Mouse (Mus musculus) right cerebral cortex, postnatal 14 days (tissue): ENCODE measurements around the gene Tox4.
"Not testable (repeated sequence)": the region's sequence is repeated elsewhere in the genome, so short reads cannot be mapped to it uniquely, and the experiment has no call there.

Experiments used
- DNase-seq: peaks from one replicate; pipeline ENCODE4 v3.0.0; 2022

Gene Tox4

DNA sequence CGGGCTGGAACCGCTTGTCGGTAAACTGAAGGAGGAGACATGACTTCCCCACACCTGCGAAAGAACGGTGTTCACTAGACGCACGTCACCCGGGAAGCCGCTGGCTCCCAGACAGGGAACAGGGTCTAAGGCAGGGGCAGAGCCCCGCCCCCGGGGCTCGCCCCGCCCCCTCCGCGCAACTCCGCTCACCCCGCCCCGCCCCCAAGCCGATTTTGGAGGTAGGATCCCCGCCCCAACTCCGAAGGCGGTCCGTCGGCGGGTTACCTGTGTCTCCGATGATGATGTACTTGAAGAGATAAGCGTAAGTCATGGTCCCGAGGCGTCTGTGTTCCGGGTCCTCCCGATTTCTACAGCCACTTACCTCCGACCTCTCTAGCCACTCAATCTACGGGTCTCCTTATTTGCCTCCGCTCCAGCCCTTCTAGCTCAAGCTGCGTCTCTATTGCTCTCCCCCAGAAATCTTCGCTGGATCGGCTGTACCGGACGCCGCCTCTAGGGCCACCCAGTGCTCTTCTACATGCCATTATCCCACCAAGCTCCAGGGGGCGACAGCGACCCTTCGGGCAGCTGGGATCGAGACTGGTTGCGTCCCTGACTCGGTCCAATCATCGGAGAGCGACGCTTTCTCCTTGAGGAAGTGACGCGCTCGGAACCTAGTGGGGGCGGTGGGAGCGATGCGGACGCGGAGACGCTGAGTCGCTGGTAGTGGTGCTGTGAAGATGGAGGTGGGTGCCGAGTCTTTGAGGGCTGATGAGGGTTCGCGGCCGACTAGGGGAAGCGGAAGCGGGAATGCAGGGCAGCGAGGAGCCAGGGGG is at the start of gene Tox4, which contains the start of gene Rab2b:
TSS of gene Tox4 (plus strand) at position 215 of the 815 bp plus-strand sequence.
TSS of gene Rab2b (minus strand) at position 614 of the 815 bp plus-strand sequence.
- peak; percentile 97 for DNase-seq

DNA sequence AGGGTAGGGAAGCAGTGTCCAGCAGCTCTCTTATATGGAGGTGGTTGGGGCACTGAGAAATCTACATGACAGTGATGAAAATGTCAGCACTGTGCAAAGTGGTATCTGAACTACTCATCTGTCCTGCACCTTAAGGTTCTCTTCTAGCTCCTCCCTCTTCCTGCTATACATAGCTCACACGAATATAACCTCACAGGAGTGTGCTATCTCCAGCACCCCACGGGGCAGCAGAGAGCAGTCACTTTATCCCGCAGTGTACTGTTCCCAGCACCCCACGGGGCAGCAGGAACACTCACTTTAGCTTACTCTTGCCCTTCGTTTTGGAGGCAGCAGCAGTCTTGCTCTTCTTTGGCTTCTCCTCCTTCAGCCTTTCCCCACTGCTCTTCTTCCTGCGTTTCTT is 46.7 kb upstream of the Tox4 start:
- DNase-seq: no peak

DNA sequence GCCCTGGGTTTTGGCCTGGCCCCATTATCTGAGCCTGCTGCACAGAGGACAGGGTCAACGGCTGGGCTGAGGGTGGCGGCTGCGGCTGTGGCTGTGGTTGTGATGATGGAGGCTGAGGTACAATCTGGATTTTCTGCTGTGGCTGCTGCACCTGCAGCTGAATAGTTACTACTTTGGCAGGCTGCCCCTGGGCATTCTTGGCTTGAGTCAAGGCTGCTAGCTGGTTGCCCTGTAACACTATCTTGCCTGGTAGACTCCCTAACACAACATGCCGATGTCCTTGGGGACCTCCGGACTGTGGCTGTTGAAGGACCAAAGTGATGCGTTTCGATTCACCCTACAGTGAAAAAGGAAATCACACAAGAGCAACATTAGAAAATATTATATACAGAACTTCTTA is 43.8 kb upstream of the Tox4 start:
- no peak for DNase-seq

DNA sequence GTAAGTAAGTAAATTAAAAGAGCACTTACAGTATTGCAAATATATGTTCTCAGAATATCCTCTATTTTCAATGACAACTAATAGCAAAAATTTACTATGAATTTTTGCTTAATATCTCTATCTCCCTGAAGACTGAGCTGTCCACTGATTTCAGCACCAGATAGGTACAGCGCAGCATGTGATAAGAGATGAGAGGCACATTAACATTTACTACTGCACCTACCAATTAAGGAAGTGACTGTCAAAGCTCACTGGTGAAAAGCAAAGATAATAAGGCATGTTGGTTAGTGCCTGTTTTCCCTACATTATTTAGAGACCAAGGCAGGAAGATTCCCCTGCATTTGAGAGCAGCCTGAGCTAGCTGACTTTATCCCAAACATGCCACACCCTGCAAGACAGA is 42.7 kb upstream of the Tox4 start:
- no peak for DNase-seq

- peak; percentile 99 for DNase-seq
These were observed 34.8 kb upstream of the Tox4 start for GRCm38 (mm10) chr14:52244041-52244689.

- no peak for DNase-seq
These were observed 34.3 kb upstream of the Tox4 start for GRCm38 (mm10) chr14:52244690-52245042.

GRCm38 (mm10) chr14:52246129-52246528 is 32.8 kb upstream of the Tox4 start:
- no peak for DNase-seq

DNA sequence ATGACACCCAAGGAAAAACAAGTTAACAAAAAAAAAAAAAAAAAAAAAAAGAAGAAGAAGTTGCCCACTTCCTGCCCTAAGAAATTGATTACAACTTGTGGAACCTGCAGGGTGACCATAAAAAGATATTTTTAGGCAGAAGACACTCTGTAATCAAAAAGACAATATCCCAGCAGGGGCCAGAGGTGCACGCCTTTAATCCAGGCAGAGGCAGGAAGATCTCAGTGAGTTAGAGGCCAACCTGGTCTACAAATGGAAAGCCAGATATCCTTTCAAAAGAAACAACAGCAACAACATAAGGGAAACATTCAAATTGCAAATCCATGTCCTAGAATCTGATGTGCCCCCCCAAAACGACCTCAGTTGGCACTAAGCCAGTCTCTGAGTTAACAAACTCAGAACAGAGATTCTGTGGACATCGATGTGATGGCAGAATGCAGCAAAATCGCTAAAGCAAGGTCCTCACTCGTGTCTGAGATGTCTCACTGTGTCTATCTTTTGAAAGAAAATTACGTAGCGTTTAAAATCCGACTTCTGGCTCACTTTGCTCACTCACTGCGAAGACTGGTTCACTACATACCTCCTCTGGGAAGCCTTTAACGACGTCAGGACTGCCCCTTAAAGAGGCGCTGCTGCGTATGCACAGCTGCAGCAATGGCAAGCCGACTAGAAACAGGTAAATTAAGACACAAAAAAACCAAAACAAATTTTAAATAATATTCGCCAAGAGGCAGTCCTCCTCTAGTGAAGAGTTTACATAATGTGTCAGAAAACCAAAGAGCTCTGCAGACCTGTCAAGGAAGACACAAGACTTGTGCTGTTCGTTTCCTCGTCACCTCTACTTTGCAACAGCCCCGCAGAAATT is 22.4 kb upstream of the Tox4 start:
- no peak for DNase-seq

DNA sequence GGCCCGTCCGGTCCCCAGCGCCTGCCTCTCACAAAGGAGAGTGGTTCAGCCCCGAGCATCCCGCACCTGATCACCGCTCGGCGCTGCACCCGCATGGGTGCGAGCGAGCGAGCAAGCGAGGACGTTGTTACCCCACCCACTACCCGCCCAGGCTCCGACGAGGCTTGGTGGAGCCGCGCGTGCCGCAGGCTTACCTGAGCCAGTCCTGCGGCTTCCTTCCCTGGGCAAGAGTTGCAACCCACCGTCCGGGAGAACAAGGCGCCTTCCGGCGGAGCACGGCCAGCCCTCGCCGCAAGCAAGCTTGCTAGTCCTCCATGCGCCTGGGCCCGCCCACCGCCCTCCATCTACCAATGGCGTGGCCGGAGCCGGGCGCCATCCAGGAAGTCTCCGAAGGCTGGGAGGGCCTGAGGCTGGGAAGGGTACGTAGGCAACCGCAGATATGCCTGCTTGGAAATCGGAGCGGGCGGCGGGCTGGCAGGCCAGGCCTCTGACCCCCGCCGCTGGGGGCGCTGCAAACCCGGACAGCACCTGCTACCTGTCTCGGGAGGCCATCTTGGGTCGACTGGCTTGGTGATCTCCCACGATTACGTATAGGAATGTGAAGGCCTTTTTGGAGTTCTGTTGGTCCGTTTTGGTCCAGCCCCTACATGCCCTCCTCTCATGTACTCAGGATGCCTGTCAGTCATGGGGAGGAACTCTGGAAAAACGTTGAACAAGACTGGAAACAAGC is 21.3 kb upstream of the Tox4 start, which contains the start of gene Chd8:
TSS of gene Chd8 (minus strand) at position 297 of the 730 bp plus-strand sequence.
- peak; percentile 97 for DNase-seq

DNA sequence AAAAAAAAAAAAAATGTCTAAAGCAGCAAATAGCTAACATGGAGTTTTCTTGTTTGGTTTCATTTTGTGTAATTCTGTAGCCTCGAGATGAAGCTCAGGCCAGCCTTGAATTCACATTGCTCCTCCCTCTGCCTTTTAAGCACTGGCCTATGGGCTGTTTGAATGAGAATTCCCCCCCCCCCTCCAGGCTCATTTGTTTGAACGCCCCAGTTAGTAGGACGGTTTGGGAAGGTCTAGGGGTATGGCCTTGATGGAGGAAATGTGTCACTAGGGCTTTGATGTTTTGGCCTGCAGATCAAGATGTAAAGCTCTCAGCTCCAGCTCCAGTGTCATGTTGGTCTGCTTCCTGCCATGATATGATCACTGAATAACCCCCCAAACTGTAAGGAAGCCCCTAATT is 6.2 kb upstream of the Tox4 start:
- no peak for DNase-seq

GRCm38 (mm10) chr14:52277210-52277609 is 1.7 kb upstream of the Tox4 start:
- no peak for DNase-seq

DNA sequence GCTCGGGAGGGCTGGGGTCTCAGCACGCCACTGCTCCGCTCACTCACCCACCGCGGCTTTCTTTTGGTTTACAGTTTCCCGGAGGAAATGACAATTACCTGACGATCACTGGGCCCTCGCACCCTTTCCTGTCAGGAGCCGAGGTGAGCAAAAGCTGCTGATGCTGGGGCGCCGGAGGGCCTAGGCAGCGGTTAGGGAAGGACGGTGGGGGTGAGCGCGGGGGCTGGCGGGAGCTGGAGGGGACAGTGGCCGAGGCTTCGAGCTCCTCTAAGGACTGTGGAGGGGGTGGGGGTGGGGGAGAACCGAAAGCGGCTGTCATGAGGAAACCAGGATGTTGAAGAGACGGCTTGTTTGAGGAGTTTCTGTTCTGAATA is 788 bp downstream of the Tox4 start:
- DNase-seq: peak; percentile 35

DNA sequence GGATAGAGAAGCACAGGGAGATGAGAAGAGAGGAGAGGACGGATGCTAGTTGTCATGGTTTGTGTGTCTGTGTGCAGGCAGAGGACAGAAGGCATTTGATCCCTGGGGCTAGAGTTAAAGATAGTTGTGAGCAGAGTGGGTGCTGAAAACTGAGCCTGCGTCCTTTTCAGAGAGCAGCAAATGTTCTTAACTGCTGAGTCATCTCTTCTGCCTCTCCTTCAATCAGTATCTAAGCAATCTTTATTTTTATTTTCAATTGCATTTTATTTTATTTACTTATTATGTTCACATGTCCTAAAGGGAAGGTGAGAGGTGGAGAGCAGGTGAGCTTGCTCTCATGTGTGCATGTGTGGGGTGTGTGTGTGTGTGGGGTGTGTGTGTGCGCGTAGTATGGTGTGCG is 4.7 kb downstream of the Tox4 start:
- no peak for DNase-seq

GRCm38 (mm10) chr14:52284191-52284590 is 5.2 kb downstream of the Tox4 start:
- DNase-seq: no peak

GRCm38 (mm10) chr14:52295558-52296264 is 16.8 kb downstream of the Tox4 start:
- DNase-seq: no peak

DNA sequence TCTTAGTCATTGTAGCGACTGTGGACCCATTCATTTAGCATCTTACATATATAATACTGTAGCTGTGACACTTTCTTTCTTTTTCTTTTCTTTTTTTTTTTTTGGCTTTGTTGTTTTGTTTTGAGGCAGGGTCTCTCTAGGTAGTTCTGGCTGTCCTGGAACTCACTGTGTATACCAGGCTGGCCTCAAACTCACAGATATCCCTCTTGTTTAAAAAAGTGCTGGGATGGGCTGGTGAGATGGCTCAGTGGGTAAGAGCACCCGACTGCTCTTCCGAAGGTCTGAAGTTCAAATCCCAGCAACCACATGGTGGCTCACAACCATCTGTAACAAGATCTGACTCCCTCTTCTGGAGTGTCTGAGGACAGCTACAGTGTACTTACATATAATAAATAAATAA is 24.6 kb downstream of the Tox4 start:
- DNase-seq: not testable (repeated sequence)

DNA sequence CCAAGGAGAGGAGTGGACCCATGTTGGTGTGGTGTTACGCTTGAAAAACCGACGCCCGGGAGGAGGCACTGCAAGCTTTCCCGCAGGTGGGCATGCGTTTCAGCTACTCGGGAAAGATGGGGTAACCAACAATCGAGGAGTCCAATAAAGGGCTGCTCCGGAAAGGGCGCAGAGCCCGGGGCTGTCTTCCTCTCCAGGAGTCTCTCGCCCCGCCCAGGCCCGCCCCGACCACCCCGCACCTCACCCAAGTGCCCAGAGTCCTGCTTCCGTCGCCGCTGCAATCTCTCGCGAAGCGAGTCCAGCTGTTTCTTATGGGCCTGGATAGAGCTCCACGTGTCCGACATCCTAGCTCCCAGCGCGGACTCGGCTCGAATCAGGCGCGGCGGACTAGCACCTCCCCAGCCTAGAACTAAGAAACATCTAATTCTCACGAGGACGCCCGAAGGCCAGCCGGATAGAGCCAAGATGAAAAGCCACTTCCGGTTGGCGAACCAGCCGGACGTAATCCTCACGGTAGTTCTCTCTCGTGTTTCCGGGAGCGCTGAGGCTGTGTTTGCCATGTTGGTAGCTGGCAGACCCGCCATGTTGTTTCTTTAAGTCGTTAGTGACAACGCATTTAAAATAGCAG is 25.8 kb downstream of the Tox4 start, which contains the start of gene Mettl3:
TSS of gene Mettl3 (minus strand) at position 485 of the 628 bp plus-strand sequence.
- DNase-seq: peak; percentile 89

GRCm38 (mm10) chr14:52306100-52306499 is 27.2 kb downstream of the Tox4 start:
- DNase-seq: no peak

- not testable (repeated sequence) for DNase-seq
These were observed 31.4 kb downstream of the Tox4 start for GRCm38 (mm10) chr14:52310343-52310742.

GRCm38 (mm10) chr14:52310906-52311305 is 32.0 kb downstream of the Tox4 start:
- no peak for DNase-seq
